Mouse (Mus musculus) embryonic facial prominence, embryonic 13.5 days (tissue): ENCODE measurements at regions not wholly inside any gene's neighbourhood (a gene's known extent, or its start where the extent isn't known, plus 50 kb on each side); places are given as distances from the start of the nearest gene placed in this dataset.
"Not testable (repeated sequence)": the region's sequence is repeated elsewhere in the genome, so short reads cannot be mapped to it uniquely, and the experiment has no call there.

Source experiments
- ATAC-seq: fragments of 200-750 bp; cut with Nextera tagmentation; 2 replicates; pipeline ENCODE4 v1.8.0; 2017; ENCODE audit warnings: low read depth; ENCODE audit not compliant: insufficient number of reproducible peaks, insufficient read depth, low FRiP score, low TSS enrichment
- H3K27ac ChIP-seq: fragments of 300-500 bp; sonication (generic); 2 replicates; pipeline ENCODE4 v1.5.1; 2015; ENCODE audit warnings: moderate library complexity, mild to moderate bottlenecking, inconsistent platforms
- H3K27me3 ChIP-seq: fragments of 300-500 bp; sonication (generic); 2 replicates; pipeline ENCODE4 v1.6.1; 2015; ENCODE audit warnings: mild to moderate bottlenecking, inconsistent platforms
- H3K36me3 ChIP-seq: fragments of 300-500 bp; sonication (generic); 2 replicates; pipeline ENCODE4 v1.6.1; 2015; ENCODE audit warnings: mild to moderate bottlenecking, inconsistent platforms
- H3K4me1 ChIP-seq: fragments of 300-500 bp; sonication (generic); 2 replicates; pipeline ENCODE4 v1.6.1; 2015; ENCODE audit warnings: inconsistent platforms
- H3K4me2 ChIP-seq: fragments of 300-500 bp; sonication (generic); 2 replicates; pipeline ENCODE4 v1.6.1; 2015; ENCODE audit warnings: moderate library complexity, mild to moderate bottlenecking, inconsistent platforms
- H3K4me3 ChIP-seq: fragments of 300-500 bp; sonication (generic); 2 replicates; pipeline ENCODE4 v1.5.1; 2015; ENCODE audit warnings: mild to moderate bottlenecking, inconsistent platforms
- H3K9ac ChIP-seq: fragments of 300-500 bp; sonication (generic); 2 replicates; pipeline ENCODE4 v1.6.1; 2015; ENCODE audit warnings: mild to moderate bottlenecking, inconsistent platforms
- H3K9me3 ChIP-seq: fragments of 300-500 bp; sonication (generic); 2 replicates; pipeline ENCODE4 v1.6.1; 2016; ENCODE audit warnings: inconsistent platforms
- WGBS: fragments of 180-500 bp; shearing (Covaris S2); methylation state at CpG from one replicate; pipeline ENCODE4 v1.1.7; 2015; ENCODE audit warnings: mixed read lengths; 5-methylcytosine and 5-hydroxymethylcytosine counted together

DNA sequence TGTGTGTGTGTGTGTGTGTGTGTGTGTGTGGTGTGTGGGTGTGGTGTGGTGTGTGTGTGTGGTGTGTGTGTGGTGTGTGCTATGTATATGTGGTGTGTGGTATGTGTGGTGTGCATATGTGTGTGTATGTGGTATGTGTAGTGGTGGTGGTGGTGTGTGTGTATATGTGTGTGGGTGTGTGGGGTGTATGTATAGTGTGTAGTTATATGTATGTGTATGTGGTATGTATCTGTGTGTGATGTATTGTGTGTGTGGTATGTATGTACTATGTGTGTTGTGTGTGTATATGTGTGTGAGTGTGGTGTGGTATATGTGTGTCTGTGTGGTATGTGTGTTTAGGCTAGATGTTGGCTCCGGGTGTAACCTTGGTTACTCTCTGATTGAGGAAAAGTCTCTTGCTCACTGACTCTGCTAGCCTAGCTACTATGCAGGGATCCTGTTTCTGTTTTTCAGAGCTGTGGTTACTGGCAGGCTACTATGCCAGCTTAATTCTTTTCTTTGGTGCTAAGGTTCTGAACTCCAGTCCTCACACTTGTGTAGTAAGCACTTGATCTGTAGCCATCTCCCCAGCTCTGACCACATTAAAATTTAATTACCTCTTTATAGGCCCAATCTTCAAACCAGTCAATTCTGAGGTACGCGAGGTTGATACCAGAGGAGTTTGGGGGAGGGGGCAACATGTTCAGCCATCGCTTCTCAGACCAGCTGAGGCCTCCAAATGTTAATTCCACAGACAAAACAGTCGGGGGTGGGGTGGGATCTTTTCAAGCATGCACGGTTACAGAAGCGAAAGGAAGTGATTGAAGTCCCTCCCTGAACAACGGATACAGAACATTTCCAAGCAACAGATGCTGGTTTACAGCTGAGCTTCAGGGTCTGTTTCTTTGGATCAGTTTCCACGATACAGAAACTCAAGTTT, 126.4 kb upstream of the Camk1g start:
- Histone ChIP-seq H3K27ac (peak overlapping the region; percentile 44; the same call in 1 of the 2 replicates), H3K27me3 (no peaks in the 10 kb centered on the region), H3K4me2 (no peak overlapping the region), H3K36me3 (no peaks in the 10 kb centered on the region), H3K9ac (no peak overlapping the region), H3K9me3 (no peaks in the 10 kb centered on the region), H3K4me1 (peaks cover 14% of the 10 kb centered on the region), H3K4me3 (no peak overlapping the region)
- peak; percentile 78 for ATAC-seq
- WGBS = 32% methylated on average over 9 of the region's 9 CpGs

DNA sequence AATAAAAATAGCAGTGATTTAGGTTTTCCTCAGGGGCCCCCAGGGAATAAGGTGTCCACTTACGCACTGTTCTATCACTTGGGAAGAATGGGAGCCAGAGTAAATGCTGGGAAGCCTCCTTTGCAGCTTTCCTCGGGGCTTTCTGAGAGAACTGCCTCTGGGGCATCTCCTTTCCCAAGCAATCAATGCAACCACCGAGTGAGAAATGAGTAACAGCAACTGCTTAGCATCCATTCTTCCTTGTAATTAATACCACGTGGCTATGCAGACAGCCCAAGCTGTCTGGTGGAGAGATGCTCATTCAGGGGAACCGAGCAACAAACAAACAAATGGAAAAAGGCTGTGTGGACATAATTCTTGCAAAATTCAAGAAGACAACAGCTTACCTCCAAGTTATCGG, 117.9 kb upstream of the Camk1g start:
- 15% methylated on average over 6 of the region's 6 CpGs for WGBS
- H3K9me3 ChIP-seq = no peaks in the 10 kb centered on the region
- no peak overlapping the region for H3K9ac ChIP-seq
- no peaks in the 10 kb centered on the region for H3K36me3 ChIP-seq
- no peak overlapping the region for H3K4me2 ChIP-seq
- no peak overlapping the region for H3K27ac ChIP-seq
- no peak for ATAC-seq
- H3K4me1 ChIP-seq = peaks cover 11% of the 10 kb centered on the region; the same call in 1 of the 2 replicates
- no peaks in the 10 kb centered on the region for H3K27me3 ChIP-seq
- no peak overlapping the region for H3K4me3 ChIP-seq

DNA sequence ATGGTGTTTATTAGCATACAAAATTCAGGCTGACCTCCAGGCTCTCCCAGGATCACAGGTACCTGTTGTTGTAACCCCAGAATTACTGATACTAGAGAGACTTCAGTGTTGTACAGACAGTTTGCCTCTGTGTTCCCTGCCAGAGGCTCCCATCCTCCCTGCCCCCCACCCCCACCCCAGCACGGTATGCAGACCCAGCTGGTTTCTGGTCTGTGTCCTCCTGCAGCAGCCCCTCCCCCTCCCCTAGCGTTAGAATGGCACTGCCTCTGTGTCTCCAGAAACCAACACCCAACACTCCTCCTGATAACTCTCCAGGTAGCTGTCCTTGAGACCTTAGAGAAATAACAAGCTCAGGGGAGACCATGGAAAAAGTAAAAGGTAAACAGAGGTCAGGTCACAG, 116.6 kb upstream of the Camk1g start:
- not testable (repeated sequence) for H3K27ac ChIP-seq, H3K9me3 ChIP-seq, ATAC-seq, H3K4me3 ChIP-seq, H3K9ac ChIP-seq, H3K36me3 ChIP-seq, H3K27me3 ChIP-seq, H3K4me2 ChIP-seq
- peaks cover 11% of the 10 kb centered on the region; the same call in 1 of the 2 replicates for H3K4me1 ChIP-seq
- WGBS = 7% methylated on average over 2 of the region's 2 CpGs

DNA sequence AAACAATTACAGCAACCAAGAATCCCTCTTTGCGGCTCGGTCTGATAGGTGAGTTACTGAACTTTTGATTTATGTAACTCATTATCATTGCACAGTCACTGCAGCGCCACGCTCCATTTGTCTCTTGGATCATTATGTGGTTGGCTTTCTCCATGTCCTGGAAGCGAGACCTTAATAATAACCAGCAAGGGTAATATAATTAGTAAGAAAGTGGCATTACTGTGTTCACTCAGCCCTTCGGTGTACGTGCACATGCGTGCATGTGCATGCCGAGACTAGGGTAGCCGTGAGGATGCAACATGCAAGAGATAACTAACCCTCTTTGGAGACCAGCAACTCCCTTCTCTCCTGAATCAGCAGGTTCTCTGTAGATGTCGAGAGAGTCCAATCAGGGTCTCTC, 114.9 kb upstream of the Camk1g start:
- WGBS = 80% methylated on average over 11 of the region's 11 CpGs
- H3K9me3 ChIP-seq = no peaks in the 10 kb centered on the region
- H3K4me2 ChIP-seq = no peak overlapping the region
- H3K4me3 ChIP-seq = no peak overlapping the region
- H3K27me3 ChIP-seq = no peaks in the 10 kb centered on the region; the same call in 1 of the 2 replicates
- ATAC-seq = no peak
- H3K9ac ChIP-seq = no peak overlapping the region
- no peak overlapping the region for H3K27ac ChIP-seq
- H3K36me3 ChIP-seq = no peaks in the 10 kb centered on the region
- peaks cover 15% of the 10 kb centered on the region; the same call in 1 of the 2 replicates for H3K4me1 ChIP-seq

DNA sequence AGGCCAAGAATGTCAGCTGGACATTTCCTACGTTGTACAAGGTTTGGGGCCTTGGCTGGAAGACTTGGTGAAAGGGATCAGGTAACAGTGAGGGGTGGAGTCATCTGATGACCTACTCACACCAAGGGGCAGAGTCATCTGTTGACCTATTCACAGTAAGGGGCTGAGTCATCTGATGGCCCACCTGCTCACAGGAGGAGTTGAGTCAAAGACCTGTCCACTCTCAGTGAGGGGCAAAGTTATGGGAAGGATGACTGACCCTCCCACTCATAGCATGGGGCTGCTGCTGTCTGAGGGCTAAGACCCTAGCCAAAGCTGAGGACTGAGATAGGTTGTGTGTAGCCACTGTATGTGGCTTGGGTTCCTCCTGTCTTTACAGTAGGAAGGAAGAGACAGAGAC, 107.2 kb upstream of the Camk1g start:
- Histone ChIP-seq H3K4me2 (no peak overlapping the region), H3K4me1 (peaks cover 15% of the 10 kb centered on the region), H3K27ac (no peak overlapping the region), H3K9me3 (no peaks in the 10 kb centered on the region), H3K4me3 (no peak overlapping the region), H3K36me3 (no peaks in the 10 kb centered on the region), H3K27me3 (no peaks in the 10 kb centered on the region; the same call in 1 of the 2 replicates), H3K9ac (no peak overlapping the region)
- no peak for ATAC-seq
- 49% methylated on average over 1 of the region's 1 CpGs for WGBS

DNA sequence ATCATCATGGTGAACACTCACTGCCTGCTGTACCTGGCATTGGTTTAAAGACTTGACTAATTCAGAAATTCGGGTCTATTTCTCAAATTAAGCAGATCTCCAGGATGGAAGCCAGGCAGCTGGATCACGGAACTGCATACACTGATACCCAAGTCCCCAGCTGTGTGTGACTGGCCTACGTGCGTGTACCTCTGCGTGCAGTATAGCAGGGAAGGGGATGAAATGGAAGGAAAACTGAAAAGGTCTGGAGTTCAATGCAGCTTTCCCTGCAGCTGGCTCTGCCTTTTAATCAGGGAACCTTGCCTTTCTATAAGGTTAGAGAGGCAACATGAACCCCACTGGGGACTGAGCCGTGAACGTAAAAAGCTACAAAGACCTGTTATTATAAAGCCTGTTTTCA, 106.7 kb upstream of the Camk1g start:
- Histone ChIP-seq H3K4me2 (no peak overlapping the region), H3K27ac (no peak overlapping the region), H3K27me3 (no peaks in the 10 kb centered on the region), H3K36me3 (no peaks in the 10 kb centered on the region), H3K9ac (no peak overlapping the region), H3K4me3 (no peak overlapping the region), H3K9me3 (no peaks in the 10 kb centered on the region), H3K4me1 (peaks cover 15% of the 10 kb centered on the region)
- WGBS = 54% methylated on average over 7 of the region's 7 CpGs
- no peak for ATAC-seq

DNA sequence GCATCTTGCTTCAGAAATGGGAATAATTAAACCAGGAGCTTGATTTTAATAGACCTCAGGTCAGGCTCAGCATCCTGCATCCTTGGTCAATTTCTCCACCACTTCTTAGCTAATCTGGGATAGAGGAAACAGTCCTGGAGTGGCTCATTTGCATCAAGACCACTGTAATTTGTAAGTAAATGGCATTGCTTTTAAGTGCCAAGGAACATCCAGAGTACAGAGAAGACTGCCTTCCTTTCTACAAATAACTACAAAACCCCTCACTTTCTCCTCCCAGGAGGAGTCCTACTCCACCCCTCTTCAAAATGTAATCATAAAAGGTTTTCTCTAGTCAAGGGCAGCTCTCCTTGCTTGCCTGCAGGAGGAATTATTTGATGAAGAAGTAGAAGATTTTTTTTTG, 96.2 kb upstream of the Camk1g start:
- Histone ChIP-seq H3K4me3 (no peak overlapping the region), H3K4me1 (no peaks in the 10 kb centered on the region), H3K9ac (no peak overlapping the region), H3K27me3 (no peaks in the 10 kb centered on the region), H3K27ac (no peak overlapping the region), H3K9me3 (no peaks in the 10 kb centered on the region), H3K4me2 (no peak overlapping the region), H3K36me3 (no peaks in the 10 kb centered on the region)
- ATAC-seq = no peak

DNA sequence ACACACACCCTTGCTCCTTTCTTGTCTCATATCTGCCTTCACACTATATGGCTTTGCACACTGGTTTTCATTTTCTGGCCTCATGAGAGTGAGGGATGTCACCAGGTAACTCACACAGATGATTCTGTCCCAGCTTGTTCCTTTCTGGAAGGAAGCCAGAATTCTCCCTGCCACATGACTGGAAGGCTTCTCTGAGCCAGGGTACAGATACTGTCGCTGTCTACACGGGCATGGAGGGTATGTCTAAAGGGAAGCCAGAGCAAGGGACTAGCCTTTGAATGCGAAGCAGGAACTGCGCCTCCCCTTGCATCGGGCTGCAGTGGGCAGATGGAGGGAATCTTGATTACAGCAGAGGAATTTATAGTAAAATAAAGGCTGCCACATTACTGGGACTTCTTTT, 89.6 kb upstream of the Camk1g start:
- H3K27ac ChIP-seq = peak overlapping the region; percentile 8; the same call in 1 of the 2 replicates
- H3K36me3 ChIP-seq = no peaks in the 10 kb centered on the region
- H3K4me3 ChIP-seq = no peak overlapping the region
- H3K27me3 ChIP-seq = no peaks in the 10 kb centered on the region
- H3K4me2 ChIP-seq = no peak overlapping the region
- no peak overlapping the region for H3K9ac ChIP-seq
- 70% methylated on average over 5 of the region's 5 CpGs for WGBS
- no peaks in the 10 kb centered on the region for H3K9me3 ChIP-seq
- ATAC-seq = no peak
- peaks cover 14% of the 10 kb centered on the region for H3K4me1 ChIP-seq

DNA sequence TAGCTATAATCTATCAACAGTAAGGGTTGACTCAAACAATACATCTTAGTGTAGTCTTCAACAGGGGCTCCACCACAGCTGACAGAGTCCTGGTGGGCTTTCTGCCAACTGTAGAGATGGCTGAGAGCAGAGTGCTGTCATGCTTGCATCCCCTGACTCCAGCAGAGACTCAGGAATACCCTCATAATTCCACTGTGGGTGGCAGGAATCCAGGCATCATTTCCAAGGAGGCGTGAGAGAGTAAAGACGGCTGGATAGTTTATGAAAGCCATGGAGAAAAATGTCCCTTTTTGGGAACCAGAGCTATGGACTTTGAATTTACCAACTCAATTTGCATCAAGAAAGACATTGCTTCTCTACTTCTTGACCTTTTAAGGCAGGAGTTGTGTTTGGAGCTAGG, 87.8 kb upstream of the Camk1g start:
- WGBS = 90% methylated on average over 2 of the region's 2 CpGs
- Histone ChIP-seq H3K27ac (no peak overlapping the region; the same call in 1 of the 2 replicates), H3K4me2 (no peak overlapping the region), H3K9me3 (no peaks in the 10 kb centered on the region), H3K4me3 (no peak overlapping the region), H3K4me1 (peaks cover 22% of the 10 kb centered on the region), H3K36me3 (no peaks in the 10 kb centered on the region), H3K9ac (no peak overlapping the region), H3K27me3 (no peaks in the 10 kb centered on the region)
- ATAC-seq = no peak

DNA sequence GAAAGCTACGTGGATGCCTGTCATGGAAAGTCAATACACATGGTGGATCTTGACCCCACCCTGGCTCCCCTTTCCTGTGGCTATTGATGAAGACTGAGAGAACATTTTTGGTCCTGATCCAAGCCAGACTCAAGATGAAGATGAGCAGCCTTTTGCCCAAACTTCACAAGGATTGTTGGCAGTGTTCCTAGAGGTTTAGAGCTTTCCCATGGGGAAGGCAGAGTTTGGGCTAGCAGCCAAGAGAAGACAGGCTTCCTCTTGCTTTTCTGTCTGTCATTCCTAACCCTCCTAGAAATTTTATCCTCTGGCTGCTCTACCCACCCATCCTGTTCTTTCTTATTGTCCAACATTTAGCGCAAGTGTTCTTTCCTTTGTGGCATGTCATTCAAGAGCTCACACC, 83.6 kb upstream of the Camk1g start:
- H3K36me3 ChIP-seq = no peaks in the 10 kb centered on the region
- no peak overlapping the region for H3K9ac ChIP-seq
- H3K27me3 ChIP-seq = no peaks in the 10 kb centered on the region
- H3K27ac ChIP-seq = peak overlapping the region; percentile 24
- peaks cover 39% of the 10 kb centered on the region for H3K4me1 ChIP-seq
- WGBS = 43% methylated on average over 2 of the region's 2 CpGs
- H3K9me3 ChIP-seq = no peaks in the 10 kb centered on the region
- no peak overlapping the region for H3K4me2 ChIP-seq
- no peak for ATAC-seq
- no peak overlapping the region for H3K4me3 ChIP-seq

DNA sequence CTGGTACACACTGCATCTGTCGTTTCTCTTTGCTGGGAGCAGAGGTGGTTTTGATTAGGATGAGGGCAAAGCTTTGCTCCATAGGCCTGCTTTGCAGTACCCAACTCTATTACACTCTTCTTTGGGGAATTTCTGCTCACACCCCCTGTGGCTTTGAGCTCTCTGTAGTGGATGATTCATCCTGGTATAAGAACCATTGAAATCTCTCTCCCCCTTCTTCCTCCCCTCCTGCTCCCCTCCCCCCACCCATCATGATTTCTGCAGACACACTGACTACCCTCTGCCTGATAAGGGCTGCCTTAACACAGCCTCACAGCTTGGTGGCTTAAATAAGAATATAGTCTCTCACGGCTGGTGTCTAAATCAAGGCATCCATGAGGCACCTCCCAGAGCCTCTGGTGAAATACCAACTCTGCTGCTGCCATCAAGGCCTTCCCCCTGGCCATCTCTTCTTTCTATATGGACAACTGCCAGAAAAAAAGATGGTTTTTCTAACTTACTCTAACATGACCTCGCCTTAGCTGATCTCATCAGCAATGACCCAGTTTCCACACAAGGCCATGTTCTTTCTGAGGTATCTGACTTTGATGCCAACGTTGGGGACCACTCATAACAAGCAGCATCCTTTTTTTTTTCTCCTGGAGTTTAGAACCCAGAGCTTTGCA, 81.5 kb upstream of the Camk1g start:
- Histone ChIP-seq H3K4me1 (peaks cover 36% of the 10 kb centered on the region), H3K4me3 (no peak overlapping the region), H3K27ac (0 out of 2 replicates have a peak overlapping the region, but pooled peaks have one; percentile 24), H3K9me3 (no peaks in the 10 kb centered on the region), H3K27me3 (no peaks in the 10 kb centered on the region), H3K4me2 (no peak overlapping the region), H3K36me3 (no peaks in the 10 kb centered on the region), H3K9ac (no peak overlapping the region)
- 49% methylated on average over 4 of the region's 4 CpGs for WGBS
- no peak for ATAC-seq

DNA sequence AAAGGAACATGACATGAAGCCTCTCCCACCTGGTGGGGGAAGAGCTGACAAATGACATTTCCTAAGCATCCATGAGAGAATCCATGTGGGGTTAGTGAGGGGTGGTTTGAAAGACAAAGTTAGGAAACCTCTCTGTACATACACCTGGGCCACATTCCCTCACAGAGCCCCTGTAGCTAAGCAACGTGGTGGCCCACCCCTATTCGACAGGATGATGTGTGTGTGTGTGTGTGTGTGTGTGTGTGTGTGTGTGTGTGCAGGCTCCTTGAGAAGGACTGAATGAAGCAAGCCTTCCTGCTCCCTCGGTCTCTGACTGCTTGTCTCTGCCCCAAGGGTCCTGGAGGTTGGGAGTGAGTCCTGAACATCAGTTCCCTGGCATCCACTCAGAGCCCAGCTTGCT, 80.7 kb upstream of the Camk1g start:
- Histone ChIP-seq H3K4me3 (no peak overlapping the region), H3K4me2 (no peak overlapping the region), H3K27me3 (no peaks in the 10 kb centered on the region), H3K4me1 (peaks cover 36% of the 10 kb centered on the region), H3K36me3 (no peaks in the 10 kb centered on the region), H3K9ac (no peak overlapping the region), H3K9me3 (no peaks in the 10 kb centered on the region), H3K27ac (peak overlapping the region; percentile 24; the same call in 1 of the 2 replicates)
- no peak for ATAC-seq
- WGBS = 22% methylated on average over 3 of the region's 3 CpGs
